Mouse (Mus musculus) E14TG2a.4 (cell line): ENCODE measurements around the gene Kcnip4.

ENCODE experiments used
- CTCF ChIP-seq: conservative IDR thresholded peaks from 2 replicates; pipeline ENCODE4 v1.5.1; 2014; ENCODE audit warnings: low read length
- NANOG ChIP-seq: IDR thresholded peaks from 2 replicates; pipeline ENCODE4 v1.6.1; 2014; ENCODE audit warnings: borderline replicate concordance, low read length, mixed read lengths

DNA sequence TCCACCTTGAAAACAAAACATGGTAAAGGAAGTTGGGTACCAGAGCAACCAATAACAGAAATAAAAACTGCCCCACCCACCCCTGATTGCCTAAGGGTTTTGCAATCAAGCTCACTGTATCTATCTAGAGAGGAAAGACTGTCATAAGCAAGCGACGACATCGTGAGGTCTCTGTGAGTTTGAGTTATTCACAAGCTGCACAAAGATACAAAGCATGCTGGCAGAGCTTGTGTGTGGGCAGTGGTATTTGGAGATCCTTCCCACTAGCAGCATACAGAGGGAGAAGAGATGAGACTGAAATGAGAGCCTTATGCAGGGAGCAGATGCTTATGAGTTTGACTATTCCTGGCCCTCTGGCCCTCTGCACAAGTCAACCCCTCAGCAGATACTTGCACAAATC, 23.2 kb upstream of the Kcnip4 start:
- TF ChIP-seq CTCF: no peak
- TF ChIP-seq NANOG: no peak
